Mouse (Mus musculus) layer of hippocampus, postnatal 36 days (tissue): ENCODE measurements around the gene Svs5. TPM values are rescaled to one million over a fixed set of nuclear protein-coding genes. Genes with fewer than 3 reads are reported as not detected.

Source experiments
- DNase-seq, 2 experiments: peaks; one replicate each; pipeline ENCODE4 v3.0.0; 2022
- microRNA-seq, 2 experiments: library from miRNA; unstranded; fragments of <30 nt; microRNA quantifications; one replicate each; pipeline ENCODE4 v1.2.0; 2021
- total RNA-seq, 2 experiments: library from RNA; stranded (reverse); gene quantifications; 2 replicates each; pipeline ENCODE4 v1.2.3; 2021

The Svs5 gene
- total RNA-seq, 2 experiments from 2014 or later = not detected

- DNase-seq = no peak
Observed at GRCm38 (mm10) chr2:164381726-164382125, 49.2 kb downstream of the Svs5 start.

- DNase-seq = no peak
Observed at GRCm38 (mm10) chr2:164382971-164383370, 50.4 kb downstream of the Svs5 start.

Small RNA genes lying within 50 kb of the gene (microRNA-seq; reads per million reads assigned to microRNA genes)
- gene Mir7678 = 0 reads per million in 2 experiments

Other genes starting within 250 kb of the Svs5 start
- gene Kcns1, start 161.6 kb upstream of the Svs5 start, total RNA-seq = 1 to 10 TPM; 4.0 to 4.2 TPM
- gene Wfdc5, start 150.0 kb upstream of the Svs5 start, total RNA-seq = not detected
- not detected for gene Wfdc12, start 142.1 kb upstream of the Svs5 start, total RNA-seq
- not detected for gene Wfdc15a, start 132.6 kb upstream of the Svs5 start, total RNA-seq
- gene Wfdc15b, start 111.1 kb upstream of the Svs5 start, total RNA-seq = not detected
- gene Svs2, start 94.3 kb upstream of the Svs5 start, total RNA-seq = not detected
- not detected for gene Svs3b, start 76.1 kb upstream of the Svs5 start, total RNA-seq
- not detected for gene Svs4, start 54.3 kb upstream of the Svs5 start, total RNA-seq
- gene Svs3a, start 43.5 kb upstream of the Svs5 start, total RNA-seq = not detected
- gene Svs6, start 16.0 kb upstream of the Svs5 start, total RNA-seq = not detected
- 1 to 10 TPM in 1 of 2 experiments, under 1 TPM in 1; 0.85 to 1.4 TPM for gene Slpi, start 56.4 kb downstream of the Svs5 start, total RNA-seq
- gene Rbpjl, start 70.4 kb downstream of the Svs5 start, total RNA-seq = under 1 TPM; 0.35 to 0.46 TPM
- 10 to 100 TPM; 13.0 to 13.4 TPM for gene Matn4, start 72.4 kb downstream of the Svs5 start, total RNA-seq
- 100 to 1,000 TPM; 102 to 129 TPM for gene Sdc4, start 111.1 kb downstream of the Svs5 start, total RNA-seq
- gene Sys1, start 124.2 kb downstream of the Svs5 start, total RNA-seq = 10 to 100 TPM; 37.7 to 42.3 TPM
- 10 to 100 TPM in 1 of 2 experiments, 1 to 10 TPM in 1; 7.0 to 13.3 TPM for gene Gm20458, start 128.2 kb downstream of the Svs5 start, total RNA-seq
- gene Trp53tg5, start 141.0 kb downstream of the Svs5 start, total RNA-seq = not detected
- gene Dbndd2, start 153.4 kb downstream of the Svs5 start, total RNA-seq = 100 to 1,000 TPM; 108 to 110 TPM
- 10 to 100 TPM; 76.6 to 84.5 TPM for gene Pigt, start 164.8 kb downstream of the Svs5 start, total RNA-seq
- not detected for gene Wfdc2, start 229.7 kb downstream of the Svs5 start, total RNA-seq
- not detected for gene Spint3, start 240.7 kb downstream of the Svs5 start, total RNA-seq